Mouse (Mus musculus): ENCODE measurements at regions not wholly inside any gene's neighbourhood (a gene's known extent, or its start where the extent isn't known, plus 50 kb on each side); places are given as distances from the start of the nearest gene placed in this dataset.
A peak's percentile ranks its signal among the peaks of the same experiment; 100 is the strongest.

- peaks cover 8% of the 10 kb centered on the region; the same call in 1 of the 2 replicates for H3K4me1 ChIP-seq (ENCODE audit: control insufficient read depth, insufficient read depth, low read length)
- no peak overlapping the region for H3K4me3 ChIP-seq (ENCODE audit: low read depth, low read length)
- DNase-seq (ENCODE audit: low spot score) (peak; percentile 90), ATAC-seq (ENCODE audit: low read depth) (no peak; the same call in 1 of the 2 replicates)
- no peak overlapping the region for H3K9ac ChIP-seq (ENCODE audit: low read depth, low read length)
- WGBS = 24% methylated on average over 4 of the region's 4 CpGs
- no peaks in the 10 kb centered on the region for H3K27me3 ChIP-seq (replicated peaks; ENCODE audit: control insufficient read depth, insufficient read depth, low read length)
- H3K27ac ChIP-seq (replicated peaks; ENCODE audit: low read depth, low read length) = peak overlapping the region; percentile 75
- H3K9me3 ChIP-seq (ENCODE audit: control insufficient read depth, low read length) = no peaks in the 10 kb centered on the region
- H3K36me3 ChIP-seq (ENCODE audit: control insufficient read depth, insufficient read depth, low read length) = no peaks in the 10 kb centered on the region
- 0 out of 2 replicates have a peak overlapping the region, but pooled peaks have one; percentile 1 for H3K4me2 ChIP-seq (ENCODE audit: low read depth, low read length)
Observed at GRCm38 (mm10) chr12:71725713-71726336, 105.1 kb upstream of the Daam1 start.

GRCm38 (mm10) chr12:71743345-71743744 lies 87.5 kb upstream of the Daam1 start:
- H3K9me3 ChIP-seq (ENCODE audit: control insufficient read depth, low read length) = no peaks in the 10 kb centered on the region
- 67% methylated on average over 2 of the region's 2 CpGs for WGBS
- no peak overlapping the region for H3K4me3 ChIP-seq (ENCODE audit: low read depth, low read length)
- no peak overlapping the region for H3K4me2 ChIP-seq (ENCODE audit: low read depth, low read length)
- DNase-seq (ENCODE audit: low spot score) (no peak), ATAC-seq (ENCODE audit: low read depth) (no peak)
- no peak overlapping the region for H3K27ac ChIP-seq (replicated peaks; ENCODE audit: low read depth, low read length)
- H3K4me1 ChIP-seq (ENCODE audit: control insufficient read depth, insufficient read depth, low read length) = peaks cover 40% of the 10 kb centered on the region
- H3K27me3 ChIP-seq (replicated peaks; ENCODE audit: control insufficient read depth, insufficient read depth, low read length) = no peaks in the 10 kb centered on the region
- no peaks in the 10 kb centered on the region for H3K36me3 ChIP-seq (ENCODE audit: control insufficient read depth, insufficient read depth, low read length)
- H3K9ac ChIP-seq (ENCODE audit: low read depth, low read length) = no peak overlapping the region

- 33% methylated on average over 6 of the region's 6 CpGs for WGBS
- H3K27ac ChIP-seq (replicated peaks; ENCODE audit: low read depth, low read length) = peak overlapping the region; percentile 93
- H3K36me3 ChIP-seq (ENCODE audit: control insufficient read depth, insufficient read depth, low read length) = no peaks in the 10 kb centered on the region
- peaks cover 54% of the 10 kb centered on the region for H3K4me1 ChIP-seq (ENCODE audit: control insufficient read depth, insufficient read depth, low read length)
- no peaks in the 10 kb centered on the region for H3K9me3 ChIP-seq (ENCODE audit: control insufficient read depth, low read length)
- H3K4me2 ChIP-seq (ENCODE audit: low read depth, low read length) = no peak overlapping the region
- no peak for ATAC-seq (ENCODE audit: low read depth)
- peak; percentile 86 for DNase-seq (ENCODE audit: low spot score)
- no peaks in the 10 kb centered on the region for H3K27me3 ChIP-seq (replicated peaks; ENCODE audit: control insufficient read depth, insufficient read depth, low read length)
- H3K4me3 ChIP-seq (ENCODE audit: low read depth, low read length) = no peak overlapping the region
- H3K9ac ChIP-seq (ENCODE audit: low read depth, low read length) = no peak overlapping the region
Observed at GRCm38 (mm10) chr12:71746011-71746410, 84.9 kb upstream of the Daam1 start.

GRCm38 (mm10) chr12:71747386-71747785 lies 83.5 kb upstream of the Daam1 start:
- Histone ChIP-seq H3K36me3 (ENCODE audit: control insufficient read depth, insufficient read depth, low read length) (no peaks in the 10 kb centered on the region), H3K4me1 (ENCODE audit: control insufficient read depth, insufficient read depth, low read length) (peaks cover 52% of the 10 kb centered on the region), H3K9ac (ENCODE audit: low read depth, low read length) (no peak overlapping the region; the same call in 1 of the 2 replicates), H3K4me2 (ENCODE audit: low read depth, low read length) (peak overlapping the region; percentile 46), H3K27ac (replicated peaks; ENCODE audit: low read depth, low read length) (peak overlapping the region; percentile 93), H3K9me3 (ENCODE audit: control insufficient read depth, low read length) (no peaks in the 10 kb centered on the region), H3K4me3 (ENCODE audit: low read depth, low read length) (no peak overlapping the region), H3K27me3 (replicated peaks; ENCODE audit: control insufficient read depth, insufficient read depth, low read length) (no peaks in the 10 kb centered on the region)
- no peak for DNase-seq (ENCODE audit: low spot score)
- ATAC-seq (ENCODE audit: low read depth) = no peak
- 87% methylated on average over 10 of the region's 10 CpGs for WGBS

GRCm38 (mm10) chr12:71747831-71748368 lies 83.0 kb upstream of the Daam1 start:
- Histone ChIP-seq H3K9ac (ENCODE audit: low read depth, low read length) (peak overlapping the region; percentile 17; the same call in 1 of the 2 replicates), H3K4me1 (ENCODE audit: control insufficient read depth, insufficient read depth, low read length) (peaks cover 52% of the 10 kb centered on the region), H3K4me3 (ENCODE audit: low read depth, low read length) (no peak overlapping the region), H3K4me2 (ENCODE audit: low read depth, low read length) (peak overlapping the region; percentile 46), H3K27ac (replicated peaks; ENCODE audit: low read depth, low read length) (peak overlapping the region; percentile 93), H3K9me3 (ENCODE audit: control insufficient read depth, low read length) (no peaks in the 10 kb centered on the region), H3K27me3 (replicated peaks; ENCODE audit: control insufficient read depth, insufficient read depth, low read length) (no peaks in the 10 kb centered on the region), H3K36me3 (ENCODE audit: control insufficient read depth, insufficient read depth, low read length) (no peaks in the 10 kb centered on the region)
- ATAC-seq (ENCODE audit: low read depth) (peak; percentile 55; the same call in 1 of the 2 replicates), DNase-seq (ENCODE audit: low spot score) (peak; percentile 94)
- WGBS = 32% methylated on average over 14 of the region's 14 CpGs

- no peaks in the 10 kb centered on the region for H3K27me3 ChIP-seq (replicated peaks; ENCODE audit: control insufficient read depth, insufficient read depth, low read length)
- 0 out of 2 replicates have a peak overlapping the region, but pooled peaks have one; percentile 11 for H3K9ac ChIP-seq (ENCODE audit: low read depth, low read length)
- H3K4me3 ChIP-seq (ENCODE audit: low read depth, low read length) = no peak overlapping the region
- DNase-seq (ENCODE audit: low spot score) (peak; percentile 95), ATAC-seq (ENCODE audit: low read depth) (peak; percentile 79)
- no peaks in the 10 kb centered on the region for H3K9me3 ChIP-seq (ENCODE audit: control insufficient read depth, low read length)
- H3K4me1 ChIP-seq (ENCODE audit: control insufficient read depth, insufficient read depth, low read length) = peaks cover 49% of the 10 kb centered on the region
- WGBS = 16% methylated on average over 4 of the region's 4 CpGs
- H3K4me2 ChIP-seq (ENCODE audit: low read depth, low read length) = peak overlapping the region; percentile 46
- H3K27ac ChIP-seq (replicated peaks; ENCODE audit: low read depth, low read length) = peak overlapping the region; percentile 93
- no peaks in the 10 kb centered on the region for H3K36me3 ChIP-seq (ENCODE audit: control insufficient read depth, insufficient read depth, low read length)
Observed at GRCm38 (mm10) chr12:71748731-71749130, 82.1 kb upstream of the Daam1 start.

- peak overlapping the region; percentile 93; the same call in 1 of the 2 replicates for H3K27ac ChIP-seq (replicated peaks; ENCODE audit: low read depth, low read length)
- H3K27me3 ChIP-seq (replicated peaks; ENCODE audit: control insufficient read depth, insufficient read depth, low read length) = no peaks in the 10 kb centered on the region
- H3K4me3 ChIP-seq (ENCODE audit: low read depth, low read length) = no peak overlapping the region
- H3K36me3 ChIP-seq (ENCODE audit: control insufficient read depth, insufficient read depth, low read length) = no peaks in the 10 kb centered on the region
- 80% methylated on average over 2 of the region's 2 CpGs for WGBS
- no peak overlapping the region for H3K9ac ChIP-seq (ENCODE audit: low read depth, low read length)
- DNase-seq (ENCODE audit: low spot score) = no peak
- H3K9me3 ChIP-seq (ENCODE audit: control insufficient read depth, low read length) = no peaks in the 10 kb centered on the region
- ATAC-seq (ENCODE audit: low read depth) = no peak
- H3K4me2 ChIP-seq (ENCODE audit: low read depth, low read length) = no peak overlapping the region
- H3K4me1 ChIP-seq (ENCODE audit: control insufficient read depth, insufficient read depth, low read length) = peaks cover 49% of the 10 kb centered on the region
Observed at GRCm38 (mm10) chr12:71749668-71750067, 81.2 kb upstream of the Daam1 start.

GRCm38 (mm10) chr12:71752741-71753260 lies 78.1 kb upstream of the Daam1 start:
- WGBS = 35% methylated on average over 7 of the region's 7 CpGs
- Histone ChIP-seq H3K9me3 (ENCODE audit: control insufficient read depth, low read length) (no peaks in the 10 kb centered on the region), H3K4me3 (ENCODE audit: low read depth, low read length) (no peak overlapping the region), H3K27me3 (replicated peaks; ENCODE audit: control insufficient read depth, insufficient read depth, low read length) (no peaks in the 10 kb centered on the region), H3K27ac (replicated peaks; ENCODE audit: low read depth, low read length) (peak overlapping the region; percentile 30), H3K4me2 (ENCODE audit: low read depth, low read length) (no peak overlapping the region; the same call in 1 of the 2 replicates), H3K9ac (ENCODE audit: low read depth, low read length) (no peak overlapping the region), H3K4me1 (ENCODE audit: control insufficient read depth, insufficient read depth, low read length) (peaks cover 25% of the 10 kb centered on the region), H3K36me3 (ENCODE audit: control insufficient read depth, insufficient read depth, low read length) (no peaks in the 10 kb centered on the region)
- ATAC-seq (ENCODE audit: low read depth) (0 out of 2 replicates have a peak, but pooled peaks have one; percentile 12), DNase-seq (ENCODE audit: low spot score) (peak; percentile 74)
